8 mouse cellular contexts compared by ENCODE assay signal in genomic region chrX:12087511-12088300, GRCm38 (mm10).
DNase-seq lines count a peak whose midpoint lies in the region; ATAC-seq and TF ChIP-seq lines count a peak whose summit lies in the region.

No protein-coding gene starts in this region.

- TF ChIP-seq POLR2A in bone marrow macrophage, adult 2 months (IDR thresholded peaks at IDR 0.05; ENCODE audit: borderline replicate concordance, low read depth, low read length) = no peak

- no peak for TF ChIP-seq CTCF in bone marrow macrophage, adult 2 months (IDR thresholded peaks at IDR 0.05; ENCODE audit: low read depth, low read length)

- H3K4me1 ChIP-seq in bone marrow macrophage, adult 2 months (ENCODE audit: control insufficient read depth, insufficient read depth, low read length) = peaks cover 12% of the 10 kb centered on the region
- H3K4me1 ChIP-seq in hindbrain, embryonic 14.5 days (replicated peaks; ENCODE audit: control insufficient read depth, insufficient read depth, low read length) = peaks cover 23% of the 10 kb centered on the region
- H3K4me1 ChIP-seq in midbrain, embryonic 15.5 days = peaks cover 50% of the 10 kb centered on the region

- H3K9ac ChIP-seq in hindbrain, embryonic 14.5 days = peak overlapping the region; percentile 59
- peak overlapping the region; percentile 57 for H3K9ac ChIP-seq in midbrain, embryonic 15.5 days

- peak overlapping the region; percentile 68 for H3K4me3 ChIP-seq in bone marrow macrophage, adult 2 months (ENCODE audit: insufficient read depth, low read length)
- peak overlapping the region; percentile 46 for H3K4me3 ChIP-seq in hindbrain, embryonic 14.5 days (replicated peaks; ENCODE audit: low read length)
- peak overlapping the region; percentile 44 for H3K4me3 ChIP-seq in midbrain, embryonic 15.5 days

- H3K27ac ChIP-seq in bone marrow macrophage, adult 2 months (ENCODE audit: insufficient read depth, low read depth, low read length) = peak overlapping the region; percentile 89
- peak overlapping the region; percentile 93 for H3K27ac ChIP-seq in hindbrain, embryonic 14.5 days
- peak overlapping the region; percentile 93 for H3K27ac ChIP-seq in midbrain, embryonic 15.5 days

- peaks cover 80% of the 10 kb centered on the region for H3K27me3 ChIP-seq in hindbrain, embryonic 14.5 days (ENCODE audit: control insufficient read depth, insufficient read depth, low read length)
- peaks cover 48% of the 10 kb centered on the region for H3K27me3 ChIP-seq in midbrain, embryonic 15.5 days (replicated peaks)

- peak; percentile 75 for DNase-seq in kidney, adult 18-20 months
- DNase-seq in kidney, adult 11 months = no peak
- peak; percentile 53 for DNase-seq in gastrocnemius, adult 18-20 months (ENCODE audit: low spot score)
- peak; percentile 27 for DNase-seq in hindbrain, embryonic 14.5 days (ENCODE audit: low spot score)
- peak; percentile 36 for DNase-seq in liver
- DNase-seq in testis, postnatal 14 days (ENCODE audit: low spot score) = peak; percentile 9

- H3K9me3 ChIP-seq in hindbrain, embryonic 14.5 days (ENCODE audit: control insufficient read depth, low read length) = no peaks in the 10 kb centered on the region
- no peaks in the 10 kb centered on the region for H3K9me3 ChIP-seq in midbrain, embryonic 15.5 days

- peak overlapping the region; percentile 86 for H3K4me2 ChIP-seq in hindbrain, embryonic 14.5 days (replicated peaks)
- H3K4me2 ChIP-seq in midbrain, embryonic 15.5 days = peak overlapping the region; percentile 92

- 6% methylated on average over 32 of the region's 55 CpGs for WGBS in hindbrain, embryonic 14.5 days
- WGBS in midbrain, embryonic 15.5 days = 5% methylated on average over 45 of the region's 55 CpGs

- no peak for ATAC-seq in hindbrain, embryonic 14.5 days (ENCODE audit: low FRiP score)
- peak; percentile 21; the same call in 1 of the 2 replicates for ATAC-seq in midbrain, embryonic 15.5 days (replicated peaks)

- no peaks in the 10 kb centered on the region for H3K36me3 ChIP-seq in hindbrain, embryonic 14.5 days (replicated peaks; ENCODE audit: control insufficient read depth, insufficient read depth)
- H3K36me3 ChIP-seq in midbrain, embryonic 15.5 days (replicated peaks) = no peaks in the 10 kb centered on the region
